Mouse (Mus musculus): Measurements from ENCODE around the gene Gm20388.
A peak's percentile ranks its signal among the peaks of the same experiment; 100 is the strongest.
"Not testable (repeated sequence)": the region's sequence is repeated elsewhere in the genome, so short reads cannot be mapped to it uniquely, and the experiment has no call there.

Gene Gm20388

GRCm38 (mm10) chr8:120316707-120317106, 406.1 kb downstream of the Gm20388 start:
- DNase-seq (ENCODE audit: low read depth) = no peak

- DNase-seq (ENCODE audit: low read depth) = peak; percentile 57
Measured at GRCm38 (mm10) chr8:120317118-120317824, 406.6 kb downstream of the Gm20388 start.

- DNase-seq (ENCODE audit: low read depth) = peak; percentile 80
Measured at GRCm38 (mm10) chr8:120318476-120318991, 407.9 kb downstream of the Gm20388 start.

- DNase-seq (ENCODE audit: low read depth) = peak; percentile 88
Measured at GRCm38 (mm10) chr8:120319449-120319848, 408.8 kb downstream of the Gm20388 start.

- no peak for DNase-seq (ENCODE audit: low read depth)
Measured at GRCm38 (mm10) chr8:120320146-120320545, 409.5 kb downstream of the Gm20388 start.

GRCm38 (mm10) chr8:120321724-120322123, 411.1 kb downstream of the Gm20388 start:
- DNase-seq (ENCODE audit: low read depth) = peak; percentile 68

GRCm38 (mm10) chr8:120322956-120323448, 412.4 kb downstream of the Gm20388 start:
- no peak for DNase-seq (ENCODE audit: low read depth)

- DNase-seq (ENCODE audit: low read depth) = no peak
Measured at GRCm38 (mm10) chr8:120324555-120324954, 413.9 kb downstream of the Gm20388 start.

- no peak for DNase-seq (ENCODE audit: low read depth)
Measured at GRCm38 (mm10) chr8:120325172-120325767, 414.6 kb downstream of the Gm20388 start.

GRCm38 (mm10) chr8:120327131-120327554, 416.5 kb downstream of the Gm20388 start:
- DNase-seq (ENCODE audit: low read depth) = no peak

- no peak for DNase-seq (ENCODE audit: low read depth)
Measured at GRCm38 (mm10) chr8:120328361-120329022, 417.9 kb downstream of the Gm20388 start.

GRCm38 (mm10) chr8:120329030-120329748, 418.5 kb downstream of the Gm20388 start:
- DNase-seq (ENCODE audit: low read depth) = no peak

- no peak for DNase-seq (ENCODE audit: low read depth)
Measured at GRCm38 (mm10) chr8:120331027-120331426, 420.4 kb downstream of the Gm20388 start.

GRCm38 (mm10) chr8:120332379-120333229, 422.0 kb downstream of the Gm20388 start:
- DNase-seq (ENCODE audit: low read depth) = no peak

- DNase-seq (ENCODE audit: low read depth) = no peak
Measured at GRCm38 (mm10) chr8:120333681-120334080, 423.0 kb downstream of the Gm20388 start.

- DNase-seq (ENCODE audit: low read depth) = not testable (repeated sequence)
Measured at GRCm38 (mm10) chr8:120334261-120334660, 423.6 kb downstream of the Gm20388 start.

- peak; percentile 28 for DNase-seq (ENCODE audit: low read depth)
Measured at GRCm38 (mm10) chr8:120334878-120335261, 424.2 kb downstream of the Gm20388 start.

GRCm38 (mm10) chr8:120335262-120336086, 424.8 kb downstream of the Gm20388 start:
- no peak for DNase-seq (ENCODE audit: low read depth)

GRCm38 (mm10) chr8:120336087-120336380, 425.4 kb downstream of the Gm20388 start:
- DNase-seq (ENCODE audit: low read depth) = no peak

- peak; percentile 19 for DNase-seq (ENCODE audit: low read depth)
Measured at GRCm38 (mm10) chr8:120336909-120337555, 426.4 kb downstream of the Gm20388 start.

Measured in NIH3T3 (cell line).